Mouse (Mus musculus): ENCODE data around the gene Fbxo39. TPM values are rescaled to one million over a fixed set of nuclear protein-coding genes. Genes with fewer than 3 reads are reported as not detected.

Fbxo39 gene
- polyA plus RNA-seq, 1 experiment from 2014 or later: not detected

DNA sequence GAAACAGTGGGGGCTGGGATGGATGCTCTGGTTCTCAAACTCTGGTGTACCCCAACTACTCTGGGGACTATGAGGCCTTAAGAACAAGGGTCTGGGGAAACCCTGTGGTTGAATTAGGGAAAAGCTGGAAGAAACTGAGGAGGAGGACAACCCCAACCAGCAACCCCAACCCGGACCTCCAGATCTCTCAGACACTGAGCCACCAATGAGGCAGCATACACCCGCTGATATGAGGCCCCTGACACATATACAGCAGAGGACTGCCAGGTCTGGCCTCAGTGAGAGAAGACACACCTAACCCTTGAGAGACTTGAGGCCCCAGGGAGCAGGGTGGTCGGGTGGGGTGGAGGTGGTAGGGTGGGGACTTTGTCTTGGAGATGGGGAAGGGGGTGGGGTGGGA, 27.6 kb upstream of the Fbxo39 start:
- no peak overlapping the region for H3K9ac ChIP-seq
- H3K4me1 ChIP-seq: no peaks in the 10 kb centered on the region
- H3K27me3 ChIP-seq: no peaks in the 10 kb centered on the region
- ATAC-seq (ENCODE audit: low FRiP score): no peak
- no peaks in the 10 kb centered on the region for H3K36me3 ChIP-seq
- no peak overlapping the region for H3K4me2 ChIP-seq (replicated peaks)
- no peak overlapping the region for H3K27ac ChIP-seq
- 90% methylated on average over 3 of the region's 3 CpGs for WGBS
- H3K4me3 ChIP-seq: no peak overlapping the region
- H3K9me3 ChIP-seq (replicated peaks): no peaks in the 10 kb centered on the region

DNA sequence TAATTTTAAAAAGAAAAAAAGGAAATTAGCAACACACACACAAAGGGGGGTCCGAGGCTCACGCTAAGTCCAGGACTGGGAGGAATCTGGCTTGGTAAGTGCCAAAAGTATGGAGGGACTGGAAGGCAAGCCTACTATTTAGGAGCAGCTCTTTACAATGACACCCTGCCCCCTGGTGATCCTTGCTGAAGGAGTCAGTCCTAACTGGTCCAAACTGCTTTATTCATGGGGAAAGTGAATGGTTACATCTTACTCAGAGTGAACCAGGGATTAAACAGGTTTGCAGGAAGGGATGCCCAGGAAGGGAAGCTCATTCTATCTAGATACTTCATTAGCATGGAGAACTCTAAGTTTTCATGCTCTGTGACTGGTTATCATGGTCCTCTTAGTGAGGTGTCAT, 27.1 kb upstream of the Fbxo39 start:
- no peaks in the 10 kb centered on the region for H3K36me3 ChIP-seq
- H3K9me3 ChIP-seq (replicated peaks): no peaks in the 10 kb centered on the region
- no peaks in the 10 kb centered on the region for H3K4me1 ChIP-seq
- 90% methylated on average over 2 of the region's 2 CpGs for WGBS
- H3K4me3 ChIP-seq: no peak overlapping the region
- H3K4me2 ChIP-seq (replicated peaks): no peak overlapping the region
- no peak overlapping the region for H3K27ac ChIP-seq
- H3K27me3 ChIP-seq: no peaks in the 10 kb centered on the region
- ATAC-seq (ENCODE audit: low FRiP score): no peak
- H3K9ac ChIP-seq: no peak overlapping the region

- no peaks in the 10 kb centered on the region for H3K9me3 ChIP-seq (replicated peaks)
- no peaks in the 10 kb centered on the region for H3K4me1 ChIP-seq
- H3K27ac ChIP-seq: no peak overlapping the region
- ATAC-seq (ENCODE audit: low FRiP score): no peak
- no peak overlapping the region for H3K4me3 ChIP-seq
- 81% methylated on average over 3 of the region's 3 CpGs for WGBS
- H3K36me3 ChIP-seq: no peaks in the 10 kb centered on the region
- no peak overlapping the region for H3K4me2 ChIP-seq (replicated peaks)
- H3K9ac ChIP-seq: no peak overlapping the region
- no peaks in the 10 kb centered on the region for H3K27me3 ChIP-seq
These were observed 26.7 kb upstream of the Fbxo39 start for GRCm38 (mm10) chr11:72287543-72287942.

GRCm38 (mm10) chr11:72293116-72293515, 21.1 kb upstream of the Fbxo39 start:
- Histone ChIP-seq H3K9ac (no peak overlapping the region), H3K36me3 (no peaks in the 10 kb centered on the region), H3K4me1 (no peaks in the 10 kb centered on the region), H3K9me3 (replicated peaks) (no peaks in the 10 kb centered on the region), H3K27me3 (no peaks in the 10 kb centered on the region), H3K4me3 (no peak overlapping the region), H3K27ac (no peak overlapping the region), H3K4me2 (replicated peaks) (no peak overlapping the region)
- ATAC-seq (ENCODE audit: low FRiP score): no peak
- WGBS: 85% methylated on average over 2 of the region's 2 CpGs

GRCm38 (mm10) chr11:72301334-72301733, 12.9 kb upstream of the Fbxo39 start, which contains the start of gene Xaf1:
Gene Xaf1 (plus strand): TSS chr11:72301629.
- Histone ChIP-seq H3K4me1 (peaks cover 3% of the 10 kb centered on the region; the same call in 1 of the 2 replicates), H3K9ac (no peak within 1 kb of the TSS), H3K27me3 (no peaks in the 10 kb centered on the region), H3K27ac (no peak within 1 kb of the TSS), H3K4me3 (no peak within 1 kb of the TSS), H3K36me3 (no peaks in the 10 kb centered on the region), H3K4me2 (replicated peaks) (no peak within 1 kb of the TSS), H3K9me3 (replicated peaks) (no peaks in the 10 kb centered on the region)
- WGBS: 25% methylated on average over 6 of the region's 6 CpGs
- no peak for ATAC-seq (ENCODE audit: low FRiP score)

DNA sequence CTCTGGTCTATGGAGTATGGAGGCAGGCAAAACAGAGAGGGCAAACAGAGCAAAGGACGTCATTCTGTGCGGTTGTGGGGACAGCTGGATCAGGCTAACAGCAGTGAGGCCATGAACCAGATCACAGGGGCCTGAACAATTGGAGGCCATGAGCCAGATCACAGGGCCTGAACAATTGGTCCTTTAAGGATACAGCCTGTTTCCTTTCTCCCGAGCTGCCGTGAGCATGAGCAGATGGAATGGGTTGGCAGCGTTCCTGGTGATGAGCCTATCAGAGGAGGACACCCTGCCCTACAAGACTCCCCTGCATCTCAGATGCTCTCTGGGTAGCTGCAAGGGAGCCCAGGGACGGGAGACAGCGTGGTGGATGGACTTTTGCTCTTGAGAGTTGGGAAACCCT, 12.0 kb upstream of the Fbxo39 start:
- no peaks in the 10 kb centered on the region for H3K36me3 ChIP-seq
- no peak overlapping the region for H3K27ac ChIP-seq
- H3K9ac ChIP-seq: no peak overlapping the region
- 84% methylated on average over 7 of the region's 7 CpGs for WGBS
- ATAC-seq (ENCODE audit: low FRiP score): no peak
- no peak overlapping the region for H3K4me3 ChIP-seq
- no peaks in the 10 kb centered on the region for H3K9me3 ChIP-seq (replicated peaks)
- H3K27me3 ChIP-seq: no peaks in the 10 kb centered on the region
- H3K4me1 ChIP-seq: peaks cover 3% of the 10 kb centered on the region; the same call in 1 of the 2 replicates
- no peak overlapping the region for H3K4me2 ChIP-seq (replicated peaks)

DNA sequence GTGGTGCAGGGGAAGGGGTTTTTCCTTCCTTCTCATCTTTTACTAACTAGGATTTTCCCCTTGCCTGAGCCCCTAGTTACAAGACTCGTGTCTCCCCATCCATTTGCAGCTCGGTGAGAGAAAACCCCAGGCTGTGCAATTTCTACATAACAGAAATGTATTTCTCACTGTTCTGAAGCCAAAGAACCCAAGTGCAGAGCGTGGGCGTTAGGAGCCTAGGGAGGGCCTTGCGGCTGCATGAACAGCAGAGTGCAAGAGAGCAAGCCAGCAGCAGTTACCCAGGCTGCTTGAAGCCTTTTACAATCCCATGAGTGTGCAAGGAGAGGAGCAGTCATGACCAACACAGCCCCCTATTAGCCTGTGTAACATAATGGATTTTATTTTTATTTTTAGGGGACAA, 6.8 kb upstream of the Fbxo39 start:
- Histone ChIP-seq H3K36me3 (no peaks in the 10 kb centered on the region), H3K4me1 (no peaks in the 10 kb centered on the region), H3K27ac (no peak overlapping the region), H3K27me3 (no peaks in the 10 kb centered on the region), H3K9ac (no peak overlapping the region), H3K4me2 (replicated peaks) (no peak overlapping the region), H3K4me3 (no peak overlapping the region), H3K9me3 (replicated peaks) (no peaks in the 10 kb centered on the region)
- ATAC-seq (ENCODE audit: low FRiP score): no peak
- WGBS: 88% methylated on average over 5 of the region's 5 CpGs

GRCm38 (mm10) chr11:72308982-72309381, 5.3 kb upstream of the Fbxo39 start:
- Histone ChIP-seq H3K9ac (no peak overlapping the region), H3K4me2 (replicated peaks) (no peak overlapping the region), H3K9me3 (replicated peaks) (no peaks in the 10 kb centered on the region), H3K4me3 (no peak overlapping the region), H3K27me3 (peaks cover 14% of the 10 kb centered on the region), H3K4me1 (no peaks in the 10 kb centered on the region), H3K27ac (no peak overlapping the region), H3K36me3 (no peaks in the 10 kb centered on the region)
- ATAC-seq (ENCODE audit: low FRiP score): no peak
- WGBS: 62% methylated on average over 2 of the region's 2 CpGs

GRCm38 (mm10) chr11:72310491-72310890, 3.8 kb upstream of the Fbxo39 start:
- H3K4me1 ChIP-seq: peaks cover 5% of the 10 kb centered on the region; the same call in 1 of the 2 replicates
- no peaks in the 10 kb centered on the region for H3K36me3 ChIP-seq
- peaks cover 28% of the 10 kb centered on the region for H3K27me3 ChIP-seq
- no peak overlapping the region for H3K9ac ChIP-seq
- no peak for ATAC-seq (ENCODE audit: low FRiP score)
- H3K4me3 ChIP-seq: no peak overlapping the region
- 86% methylated on average over 4 of the region's 4 CpGs for WGBS
- no peaks in the 10 kb centered on the region for H3K9me3 ChIP-seq (replicated peaks)
- no peak overlapping the region for H3K27ac ChIP-seq
- no peak overlapping the region for H3K4me2 ChIP-seq (replicated peaks)

GRCm38 (mm10) chr11:72311355-72312001, 2.8 kb upstream of the Fbxo39 start:
- H3K27ac ChIP-seq: no peak overlapping the region
- no peak overlapping the region for H3K9ac ChIP-seq
- no peaks in the 10 kb centered on the region for H3K9me3 ChIP-seq (replicated peaks)
- H3K36me3 ChIP-seq: no peaks in the 10 kb centered on the region
- H3K27me3 ChIP-seq: peaks cover 31% of the 10 kb centered on the region
- no peak for ATAC-seq (ENCODE audit: low FRiP score)
- WGBS: 82% methylated on average over 10 of the region's 10 CpGs
- H3K4me1 ChIP-seq: peaks cover 5% of the 10 kb centered on the region; the same call in 1 of the 2 replicates
- H3K4me2 ChIP-seq (replicated peaks): no peak overlapping the region
- no peak overlapping the region for H3K4me3 ChIP-seq

DNA sequence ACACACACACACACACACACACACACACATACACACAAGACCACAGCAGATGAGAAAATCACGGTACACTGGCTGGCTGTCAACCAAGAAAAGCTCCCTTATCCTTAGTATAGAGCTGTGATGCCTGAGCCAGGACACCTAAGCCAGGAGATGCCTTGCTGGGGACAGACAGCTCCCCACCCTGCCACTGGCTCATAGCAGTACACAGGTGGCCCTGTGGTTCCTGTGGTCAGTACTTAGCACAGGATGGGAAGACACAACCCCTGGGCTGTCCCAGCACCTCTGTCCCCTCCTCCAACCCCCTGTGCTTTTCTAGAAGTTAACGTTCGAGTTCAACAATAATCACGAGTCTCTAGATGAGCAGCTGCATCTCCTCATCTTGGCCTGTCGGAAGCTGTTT, 3.8 kb downstream of the Fbxo39 start:
- WGBS: 90% methylated on average over 5 of the region's 5 CpGs
- no peak overlapping the region for H3K4me3 ChIP-seq
- H3K27ac ChIP-seq: no peak overlapping the region
- peaks cover 5% of the 10 kb centered on the region; the same call in 1 of the 2 replicates for H3K4me1 ChIP-seq
- no peak overlapping the region for H3K9ac ChIP-seq
- peaks cover 27% of the 10 kb centered on the region for H3K27me3 ChIP-seq
- H3K4me2 ChIP-seq (replicated peaks): no peak overlapping the region
- H3K36me3 ChIP-seq: no peaks in the 10 kb centered on the region
- no peaks in the 10 kb centered on the region for H3K9me3 ChIP-seq (replicated peaks)
- ATAC-seq (ENCODE audit: low FRiP score): no peak

- no peak overlapping the region for H3K27ac ChIP-seq
- no peaks in the 10 kb centered on the region for H3K4me1 ChIP-seq
- H3K4me3 ChIP-seq: no peak overlapping the region
- no peak overlapping the region for H3K9ac ChIP-seq
- H3K4me2 ChIP-seq (replicated peaks): no peak overlapping the region
- no peaks in the 10 kb centered on the region for H3K9me3 ChIP-seq (replicated peaks)
- WGBS: 77% methylated on average over 3 of the region's 3 CpGs
- H3K27me3 ChIP-seq: no peaks in the 10 kb centered on the region
- no peaks in the 10 kb centered on the region for H3K36me3 ChIP-seq
- ATAC-seq (ENCODE audit: low FRiP score): no peak
These were observed 10.2 kb downstream of the Fbxo39 start for GRCm38 (mm10) chr11:72324431-72324830.

DNA sequence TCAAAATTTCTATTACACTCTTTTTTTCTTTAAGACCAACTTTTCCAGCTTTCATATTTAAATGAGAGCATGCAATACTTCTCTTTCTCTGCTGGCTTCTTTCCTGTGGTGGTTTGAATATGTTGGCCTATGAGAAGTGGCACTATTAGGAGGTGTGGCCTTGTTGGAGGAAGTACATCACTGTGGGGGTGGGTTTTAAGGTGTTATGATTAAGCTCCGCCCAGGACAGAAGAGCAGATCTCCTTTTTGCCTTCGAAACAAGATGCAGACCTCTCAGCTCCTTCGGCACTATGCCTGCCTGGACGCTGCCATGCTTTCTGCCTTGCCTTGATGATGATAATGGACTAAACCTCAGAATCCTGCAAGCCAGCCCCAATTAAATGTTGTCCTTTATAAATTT, 11.5 kb downstream of the Fbxo39 start:
- ATAC-seq (ENCODE audit: low FRiP score): no peak
- H3K9me3 ChIP-seq (replicated peaks): no peaks in the 10 kb centered on the region
- H3K4me2 ChIP-seq (replicated peaks): no peak overlapping the region
- H3K27me3 ChIP-seq: no peaks in the 10 kb centered on the region
- H3K4me3 ChIP-seq: no peak overlapping the region
- no peak overlapping the region for H3K9ac ChIP-seq
- H3K4me1 ChIP-seq: no peaks in the 10 kb centered on the region
- H3K27ac ChIP-seq: no peak overlapping the region
- WGBS: 87% methylated on average over 4 of the region's 4 CpGs
- no peaks in the 10 kb centered on the region for H3K36me3 ChIP-seq
